Mouse (Mus musculus) T-cell, adult 2 months (primary cell): Measurements from ENCODE around the gene Cdkn1a.

Experiments
- DNase-seq: peaks from one replicate; pipeline ENCODE4 v3.0.0; 2022; ENCODE audit warnings: low spot score

The Cdkn1a gene

GRCm38 (mm10) chr17:29120666-29121065 is 29.9 kb downstream of the Cdkn1a start:
- no peak for DNase-seq

GRCm38 (mm10) chr17:29122817-29123216 is 32.0 kb downstream of the Cdkn1a start:
- no peak for DNase-seq

DNA sequence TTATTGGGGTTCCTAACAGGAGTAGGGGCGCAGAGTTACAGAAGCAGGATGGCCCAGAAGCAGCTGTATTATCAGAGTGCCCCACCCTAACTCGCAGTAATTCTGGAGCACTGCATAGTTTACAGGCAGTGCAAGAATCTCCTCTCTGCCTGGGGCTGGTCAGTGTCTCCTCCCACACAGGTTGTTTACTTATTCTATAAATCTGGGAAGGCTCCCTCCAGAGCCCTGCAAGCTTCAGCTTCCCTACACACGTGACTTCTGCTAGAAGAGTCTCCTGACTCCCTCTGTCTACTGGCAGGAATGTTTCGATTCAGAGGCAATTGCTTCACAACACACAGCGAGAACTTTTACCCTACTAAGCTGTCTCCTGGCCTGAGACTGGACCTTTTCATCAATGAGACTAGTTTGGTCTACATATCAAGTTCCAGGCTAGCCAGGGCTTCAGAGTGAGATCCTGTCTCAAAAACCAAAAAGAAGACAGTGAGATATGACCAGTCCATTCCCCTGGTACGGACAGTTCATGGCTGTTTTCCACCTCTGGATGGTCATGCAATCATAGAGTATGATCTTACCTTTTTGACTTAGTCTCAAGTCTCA is 32.9 kb downstream of the Cdkn1a start:
- no peak for DNase-seq

GRCm38 (mm10) chr17:29126561-29126960 is 35.8 kb downstream of the Cdkn1a start:
- no peak for DNase-seq

DNA sequence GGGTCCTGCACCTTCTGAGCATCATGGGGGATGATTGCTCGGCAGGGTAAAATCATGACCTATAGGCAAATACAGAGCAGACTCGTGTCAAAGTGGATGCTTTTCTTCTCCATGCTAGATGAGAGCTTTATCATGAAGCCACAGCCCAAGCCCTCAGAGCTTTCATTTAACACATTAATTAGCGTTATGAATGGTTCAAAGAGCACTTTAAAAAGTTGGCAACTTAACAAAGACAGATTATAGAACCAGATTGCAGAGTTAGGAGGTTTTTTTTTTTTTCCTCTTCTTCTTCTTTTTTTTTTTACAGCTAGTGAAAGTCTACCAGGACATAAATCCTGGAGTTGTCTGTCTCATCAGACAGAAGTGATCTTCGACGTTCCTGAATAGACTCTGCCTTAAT is 38.6 kb downstream of the Cdkn1a start:
- DNase-seq: no peak

GRCm38 (mm10) chr17:29135066-29135465 is 44.3 kb downstream of the Cdkn1a start:
- DNase-seq: no peak

GRCm38 (mm10) chr17:29136236-29136635 is 45.5 kb downstream of the Cdkn1a start:
- no peak for DNase-seq

DNA sequence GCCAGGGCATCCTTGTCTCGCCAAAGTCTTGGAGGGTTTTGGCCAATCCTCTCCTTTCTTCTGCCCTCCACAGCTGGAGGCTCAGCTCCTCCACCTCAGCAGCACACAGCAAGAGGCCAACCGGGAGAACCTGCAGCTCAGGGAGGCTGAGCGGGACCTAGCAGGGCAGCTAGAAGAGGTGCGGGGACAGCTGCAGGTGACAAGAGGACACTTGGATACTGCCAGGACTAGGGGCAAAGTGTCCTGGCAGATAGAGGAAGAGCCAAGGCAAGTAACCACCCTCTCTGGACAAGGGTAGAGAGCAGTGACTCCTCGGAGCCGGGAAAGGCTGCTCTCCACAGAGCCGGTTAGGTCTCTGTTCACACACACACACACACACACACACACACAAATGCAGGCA is 47.1 kb downstream of the Cdkn1a start:
- no peak for DNase-seq

GRCm38 (mm10) chr17:29141577-29141976 is 50.8 kb downstream of the Cdkn1a start:
- no peak for DNase-seq

GRCm38 (mm10) chr17:29143266-29143665 is 52.5 kb downstream of the Cdkn1a start:
- DNase-seq: no peak

DNA sequence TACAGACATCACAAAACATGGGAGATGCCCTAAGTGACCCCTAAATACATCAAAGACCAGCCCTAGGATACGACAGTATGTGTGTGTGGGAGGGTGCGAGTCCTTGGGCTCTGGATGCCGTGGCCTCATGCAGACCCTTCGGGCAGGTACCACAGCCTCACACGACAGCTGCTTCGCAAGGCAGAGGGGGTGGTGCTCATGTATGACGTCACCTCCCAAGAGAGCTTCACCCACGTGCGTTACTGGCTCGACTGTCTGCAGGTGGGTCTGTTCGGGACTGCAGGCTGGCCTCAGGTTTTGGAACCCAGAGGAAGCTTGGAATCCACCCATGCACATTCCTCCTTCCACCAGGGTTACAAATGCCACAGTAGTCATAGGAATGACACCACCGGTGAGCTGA is 54.3 kb downstream of the Cdkn1a start:
- no peak for DNase-seq

DNA sequence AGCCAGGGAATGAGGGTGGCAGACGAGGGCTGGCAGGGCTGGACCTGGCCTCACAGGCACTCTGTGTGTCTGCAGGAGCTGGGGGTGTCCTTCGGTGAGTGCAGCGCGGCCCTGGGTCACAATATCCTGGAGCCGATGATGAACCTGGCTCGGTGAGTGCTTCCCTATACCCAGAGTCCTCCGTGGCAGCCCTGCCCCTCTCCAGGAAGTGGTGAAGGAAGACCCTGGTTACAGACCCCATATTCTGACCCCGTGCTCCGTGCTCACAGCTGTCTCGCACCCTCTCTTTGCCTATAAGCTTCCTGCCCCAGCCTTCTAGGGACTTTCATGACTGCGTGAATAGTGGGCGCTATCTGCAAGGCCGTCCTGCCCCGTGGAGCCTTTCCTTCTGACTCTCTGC is 56.5 kb downstream of the Cdkn1a start:
- no peak for DNase-seq

GRCm38 (mm10) chr17:29147773-29148172 is 57.0 kb downstream of the Cdkn1a start:
- DNase-seq: no peak

- DNase-seq: no peak
Measured at GRCm38 (mm10) chr17:29149766-29150165, 59.0 kb downstream of the Cdkn1a start.
